Mouse (Mus musculus): ENCODE data around the gene Slc39a7. TPM values are rescaled to one million over a fixed set of nuclear protein-coding genes. Genes with fewer than 3 reads are reported as not detected.

Slc39a7 gene
- polyA plus RNA-seq, 1 experiment from 2014 or later = 158 TPM

GRCm38 (mm10) chr17:34029890-34030595 lies 1.4 kb downstream of the Slc39a7 start:
- Histone ChIP-seq H3K9ac (peak overlapping the region; percentile 96), H3K9me3 (no peaks in the 10 kb centered on the region), H3K4me3 (peak overlapping the region; percentile 87), H3K27me3 (no peaks in the 10 kb centered on the region), H3K36me3 (peaks cover 36% of the 10 kb centered on the region), H3K27ac (replicated peaks) (0 out of 2 replicates have a peak overlapping the region, but pooled peaks have one; percentile 98), H3K4me2 (peak overlapping the region; percentile 100), H3K4me1 (replicated peaks) (peaks cover 80% of the 10 kb centered on the region)
- 68% methylated on average over 21 of the region's 21 CpGs for WGBS
- ATAC-seq (ENCODE audit: low read depth) = no peak

- Histone ChIP-seq H3K36me3 (peaks cover 29% of the 10 kb centered on the region), H3K9ac (peak overlapping the region; percentile 96), H3K4me2 (peak overlapping the region; percentile 100), H3K27ac (replicated peaks) (peak overlapping the region; percentile 99; the same call in 1 of the 2 replicates), H3K4me1 (replicated peaks) (peaks cover 80% of the 10 kb centered on the region), H3K9me3 (no peaks in the 10 kb centered on the region), H3K4me3 (peak overlapping the region; percentile 87), H3K27me3 (no peaks in the 10 kb centered on the region)
- ATAC-seq (ENCODE audit: low read depth) = no peak
- WGBS = 90% methylated on average over 18 of the region's 18 CpGs
These were observed 2.2 kb downstream of the Slc39a7 start for GRCm38 (mm10) chr17:34029150-34029889.

- Histone ChIP-seq H3K4me3 (peak overlapping the region; percentile 87), H3K4me1 (replicated peaks) (peaks cover 78% of the 10 kb centered on the region), H3K27ac (replicated peaks) (peak overlapping the region; percentile 99), H3K36me3 (peaks cover 22% of the 10 kb centered on the region), H3K4me2 (peak overlapping the region; percentile 100), H3K9ac (peak overlapping the region; percentile 96), H3K9me3 (no peaks in the 10 kb centered on the region), H3K27me3 (no peaks in the 10 kb centered on the region)
- 49% methylated on average over 17 of the region's 17 CpGs for WGBS
- ATAC-seq (ENCODE audit: low read depth) = no peak
These were observed 2.9 kb downstream of the Slc39a7 start for GRCm38 (mm10) chr17:34028501-34029149.

- H3K27ac ChIP-seq (replicated peaks) = peak within 1 kb of the TSS; percentile 99
- peak within 1 kb of the TSS; percentile 96 for H3K9ac ChIP-seq
- H3K27me3 ChIP-seq = no peaks in the 10 kb centered on the region
- H3K4me3 ChIP-seq = peak within 1 kb of the TSS; percentile 87
- H3K4me1 ChIP-seq (replicated peaks) = peaks cover 78% of the 10 kb centered on the region
- peak; percentile 69 for ATAC-seq (ENCODE audit: low read depth)
- peaks cover 26% of the 10 kb centered on the region for H3K36me3 ChIP-seq
- peak within 1 kb of the TSS; percentile 100 for H3K4me2 ChIP-seq
- WGBS = under 1% methylated on average over 49 of the region's 49 CpGs
- H3K9me3 ChIP-seq = no peaks in the 10 kb centered on the region
These were observed 3.7 kb downstream of the Slc39a7 start, which contains the start of gene H2-Ke6 for GRCm38 (mm10) chr17:34027656-34028223. TSS of gene H2-Ke6 (minus strand) at chr17:34028060.

- no peaks in the 10 kb centered on the region for H3K9me3 ChIP-seq
- peaks cover 73% of the 10 kb centered on the region for H3K4me1 ChIP-seq (replicated peaks)
- H3K27me3 ChIP-seq = no peaks in the 10 kb centered on the region
- peak overlapping the region; percentile 87 for H3K4me3 ChIP-seq
- peak overlapping the region; percentile 100 for H3K4me2 ChIP-seq
- 4% methylated on average over 36 of the region's 36 CpGs for WGBS
- peak overlapping the region; percentile 99 for H3K27ac ChIP-seq (replicated peaks)
- no peak for ATAC-seq (ENCODE audit: low read depth)
- peak overlapping the region; percentile 96 for H3K9ac ChIP-seq
- peaks cover 33% of the 10 kb centered on the region for H3K36me3 ChIP-seq
These were observed 4.4 kb downstream of the Slc39a7 start for GRCm38 (mm10) chr17:34026917-34027655.

GRCm38 (mm10) chr17:34026221-34026620 lies 5.3 kb downstream of the Slc39a7 start:
- ATAC-seq (ENCODE audit: low read depth) = no peak
- peaks cover 41% of the 10 kb centered on the region for H3K36me3 ChIP-seq
- H3K27ac ChIP-seq (replicated peaks) = peak overlapping the region; percentile 99
- H3K9ac ChIP-seq = peak overlapping the region; percentile 96
- H3K4me1 ChIP-seq (replicated peaks) = peaks cover 73% of the 10 kb centered on the region
- peak overlapping the region; percentile 87 for H3K4me3 ChIP-seq
- peak overlapping the region; percentile 100 for H3K4me2 ChIP-seq
- 11% methylated on average over 2 of the region's 2 CpGs for WGBS
- no peaks in the 10 kb centered on the region for H3K9me3 ChIP-seq
- no peaks in the 10 kb centered on the region for H3K27me3 ChIP-seq

- 4% methylated on average over 7 of the region's 7 CpGs for WGBS
- H3K4me2 ChIP-seq = peak overlapping the region; percentile 100
- H3K9me3 ChIP-seq = no peaks in the 10 kb centered on the region
- peak; percentile 13 for ATAC-seq (ENCODE audit: low read depth)
- H3K36me3 ChIP-seq = peaks cover 45% of the 10 kb centered on the region
- peak overlapping the region; percentile 87 for H3K4me3 ChIP-seq
- H3K27ac ChIP-seq (replicated peaks) = peak overlapping the region; percentile 99
- no peaks in the 10 kb centered on the region for H3K27me3 ChIP-seq
- H3K4me1 ChIP-seq (replicated peaks) = peaks cover 71% of the 10 kb centered on the region
- H3K9ac ChIP-seq = peak overlapping the region; percentile 96
These were observed 5.7 kb downstream of the Slc39a7 start for GRCm38 (mm10) chr17:34025756-34026151.

- H3K4me3 ChIP-seq = peak overlapping the region; percentile 87
- H3K4me2 ChIP-seq = peak overlapping the region; percentile 100
- WGBS = under 1% methylated on average over 56 of the region's 57 CpGs
- no peaks in the 10 kb centered on the region for H3K27me3 ChIP-seq
- H3K9ac ChIP-seq = peak overlapping the region; percentile 96
- H3K4me1 ChIP-seq (replicated peaks) = peaks cover 64% of the 10 kb centered on the region
- ATAC-seq (ENCODE audit: low read depth) = peak; percentile 5; the same call in 1 of the 2 replicates
- H3K9me3 ChIP-seq = 0 out of 2 replicates have a peak, but pooled peaks cover 6% of the 10 kb centered on the region
- peak overlapping the region; percentile 99 for H3K27ac ChIP-seq (replicated peaks)
- peaks cover 51% of the 10 kb centered on the region for H3K36me3 ChIP-seq
These were observed 6.4 kb downstream of the Slc39a7 start for GRCm38 (mm10) chr17:34024861-34025755.

- Histone ChIP-seq H3K4me2 (peak within 1 kb of the TSS; percentile 100), H3K4me3 (peak within 1 kb of the TSS; percentile 87), H3K27me3 (no peaks in the 10 kb centered on the region), H3K9ac (peak within 1 kb of the TSS; percentile 96), H3K4me1 (replicated peaks) (peaks cover 57% of the 10 kb centered on the region), H3K9me3 (peaks cover 12% of the 10 kb centered on the region; the same call in 1 of the 2 replicates), H3K36me3 (peaks cover 48% of the 10 kb centered on the region), H3K27ac (replicated peaks) (peak within 1 kb of the TSS; percentile 99)
- peak; percentile 65 for ATAC-seq (ENCODE audit: low read depth)
- WGBS = under 1% methylated on average over 52 of the region's 58 CpGs
These were observed 7.1 kb downstream of the Slc39a7 start, which contains the start of gene Ring1 for GRCm38 (mm10) chr17:34024317-34024821. TSS of gene Ring1 (minus strand) at chr17:34024680.

- Histone ChIP-seq H3K4me1 (replicated peaks) (peaks cover 50% of the 10 kb centered on the region), H3K9ac (peak overlapping the region; percentile 96), H3K9me3 (peaks cover 16% of the 10 kb centered on the region; the same call in 1 of the 2 replicates), H3K4me2 (peak overlapping the region; percentile 100), H3K4me3 (peak overlapping the region; percentile 87), H3K27ac (replicated peaks) (peak overlapping the region; percentile 99), H3K36me3 (peaks cover 41% of the 10 kb centered on the region), H3K27me3 (no peaks in the 10 kb centered on the region)
- ATAC-seq (ENCODE audit: low read depth) = no peak
- 69% methylated on average over 9 of the region's 9 CpGs for WGBS
These were observed 7.8 kb downstream of the Slc39a7 start for GRCm38 (mm10) chr17:34023678-34024077.
